Mouse (Mus musculus) embryonic facial prominence, embryonic 15.5 days (tissue): ENCODE results near the gene Ell. TPM values are rescaled to one million over a fixed set of nuclear protein-coding genes. Genes with fewer than 3 reads are reported as not detected.

ENCODE experiments used
- ATAC-seq: fragments of 200-750 bp; cut with Nextera tagmentation; 2 replicates; pipeline ENCODE4 v1.8.0; 2017; ENCODE audit warnings: low read depth, moderate TSS enrichment; ENCODE audit not compliant: insufficient number of reproducible peaks, low FRiP score, low TSS enrichment
- H3K27ac ChIP-seq: fragments of 300-500 bp; sonication (generic); replicated peaks from 2 replicates; pipeline ENCODE4 v1.5.1; 2015; ENCODE audit warnings: mild to moderate bottlenecking, inconsistent platforms
- H3K27me3 ChIP-seq: fragments of 300-500 bp; sonication (generic); 2 replicates; pipeline ENCODE4 v1.6.1; 2015; ENCODE audit warnings: inconsistent platforms
- H3K36me3 ChIP-seq: fragments of 300-500 bp; sonication (generic); 2 replicates; pipeline ENCODE4 v1.6.1; 2015; ENCODE audit warnings: mild to moderate bottlenecking, inconsistent platforms
- H3K4me1 ChIP-seq: fragments of 300-500 bp; sonication (generic); 2 replicates; pipeline ENCODE4 v1.6.1; 2015; ENCODE audit warnings: inconsistent platforms
- H3K4me2 ChIP-seq: fragments of 300-500 bp; sonication (generic); replicated peaks from 2 replicates; pipeline ENCODE4 v1.6.1; 2015; ENCODE audit warnings: mild to moderate bottlenecking, inconsistent platforms
- H3K4me3 ChIP-seq: fragments of 300-500 bp; sonication (generic); replicated peaks from 2 replicates; pipeline ENCODE4 v1.5.1; 2015; ENCODE audit warnings: mild to moderate bottlenecking, inconsistent platforms
- H3K9ac ChIP-seq: fragments of 300-500 bp; sonication (generic); 2 replicates; pipeline ENCODE4 v1.6.1; 2015; ENCODE audit warnings: inconsistent platforms
- H3K9me3 ChIP-seq: fragments of 300-500 bp; sonication (generic); replicated peaks from 2 replicates; pipeline ENCODE4 v1.6.1; 2016; ENCODE audit warnings: inconsistent platforms
- WGBS: fragments of 180-500 bp; shearing (Covaris S2); methylation state at CpG from one replicate; pipeline ENCODE4 v1.1.7; 2015; 5-methylcytosine and 5-hydroxymethylcytosine counted together
- polyA plus RNA-seq: library from polyadenylated mRNA; unstranded; fragments of >200 nt; fragmentation: Nextera tagmentation; extraction: Ambion mirVana; gene quantifications from 2 replicates; pipeline ENCODE4 v1.2.1, GENCODE M21; 2015

Gene Ell
- polyA plus RNA-seq, 1 experiment from 2014 or later, result 22.7 TPM

DNA sequence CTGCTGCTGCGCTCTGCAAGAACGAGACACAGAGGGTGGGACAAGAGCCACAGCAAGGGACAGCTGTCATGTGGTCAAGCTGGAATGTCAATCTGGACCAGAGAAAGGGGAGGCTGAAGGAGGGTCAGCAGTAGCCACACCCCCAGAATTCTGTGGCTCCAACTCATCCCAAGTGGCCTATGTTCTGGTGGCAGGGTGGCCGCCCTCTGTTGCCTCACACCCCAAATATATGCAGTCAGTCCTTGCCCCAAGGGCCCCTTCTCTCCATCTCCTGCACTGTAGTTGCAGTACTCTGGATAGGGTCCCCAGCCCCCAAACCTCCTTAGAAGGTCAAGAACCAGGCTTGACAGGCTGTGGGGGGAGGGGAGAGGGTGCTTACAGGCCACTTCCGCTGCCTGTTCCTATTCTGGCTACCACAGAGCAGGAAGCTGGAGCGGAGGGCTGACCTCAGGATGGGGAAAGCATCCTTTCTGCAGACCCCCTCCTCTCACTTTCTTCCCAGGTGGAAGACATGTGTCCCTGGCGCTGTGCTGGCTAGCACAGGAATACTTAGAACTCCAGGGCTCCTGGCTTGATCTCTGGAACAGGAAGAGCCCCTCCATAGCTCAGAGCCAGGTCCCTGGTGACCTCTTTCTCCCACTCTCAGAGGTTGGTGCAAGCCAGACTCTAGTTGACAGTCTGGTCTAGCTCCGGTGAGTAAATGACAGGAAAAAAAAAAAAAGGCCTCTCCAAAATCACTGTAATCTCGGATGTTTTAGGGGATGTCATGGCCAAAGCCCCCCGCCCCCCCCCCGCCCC lies 61.4 kb downstream of the Ell start:
- no peak overlapping the region for H3K4me3 ChIP-seq
- no peak overlapping the region for H3K9ac ChIP-seq
- ATAC-seq, result no peak
- H3K27me3 ChIP-seq, result no peaks in the 10 kb centered on the region
- 31% methylated on average over 10 of the region's 10 CpGs for WGBS
- peaks cover 56% of the 10 kb centered on the region for H3K4me1 ChIP-seq
- H3K9me3 ChIP-seq, result no peaks in the 10 kb centered on the region
- H3K36me3 ChIP-seq, result peaks cover 26% of the 10 kb centered on the region
- peak overlapping the region; percentile 47 for H3K4me2 ChIP-seq
- H3K27ac ChIP-seq, result peak overlapping the region; percentile 39; the same call in 1 of the 2 replicates

DNA sequence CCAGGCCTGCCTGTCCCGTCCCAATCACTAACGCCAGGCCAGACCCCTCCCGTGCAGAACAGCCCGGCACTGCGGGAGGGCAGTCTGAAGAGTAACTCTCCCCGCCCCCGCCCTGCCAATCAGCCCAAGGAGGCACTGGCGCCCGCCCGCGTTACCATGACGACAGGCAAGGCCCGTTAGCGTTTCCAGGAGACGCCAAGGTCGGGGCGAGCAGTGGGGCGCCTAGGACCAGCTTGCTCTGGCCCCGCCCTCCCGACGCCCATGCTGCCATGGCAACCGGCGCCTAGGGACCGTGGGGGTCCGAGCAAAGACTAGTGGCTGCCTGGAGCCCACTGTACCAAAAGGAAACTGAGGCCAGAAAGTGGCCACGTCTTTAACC lies 62.0 kb downstream of the Ell start:
- Histone ChIP-seq H3K27ac (0 out of 2 replicates have a peak overlapping the region, but pooled peaks have one; percentile 39), H3K4me2 (peak overlapping the region; percentile 47), H3K9me3 (no peaks in the 10 kb centered on the region), H3K4me1 (peaks cover 58% of the 10 kb centered on the region), H3K9ac (no peak overlapping the region), H3K27me3 (no peaks in the 10 kb centered on the region), H3K36me3 (peaks cover 20% of the 10 kb centered on the region), H3K4me3 (peak overlapping the region; percentile 23)
- 2% methylated on average over 26 of the region's 26 CpGs for WGBS
- 0 out of 2 replicates have a peak, but pooled peaks have one; percentile 25 for ATAC-seq

DNA sequence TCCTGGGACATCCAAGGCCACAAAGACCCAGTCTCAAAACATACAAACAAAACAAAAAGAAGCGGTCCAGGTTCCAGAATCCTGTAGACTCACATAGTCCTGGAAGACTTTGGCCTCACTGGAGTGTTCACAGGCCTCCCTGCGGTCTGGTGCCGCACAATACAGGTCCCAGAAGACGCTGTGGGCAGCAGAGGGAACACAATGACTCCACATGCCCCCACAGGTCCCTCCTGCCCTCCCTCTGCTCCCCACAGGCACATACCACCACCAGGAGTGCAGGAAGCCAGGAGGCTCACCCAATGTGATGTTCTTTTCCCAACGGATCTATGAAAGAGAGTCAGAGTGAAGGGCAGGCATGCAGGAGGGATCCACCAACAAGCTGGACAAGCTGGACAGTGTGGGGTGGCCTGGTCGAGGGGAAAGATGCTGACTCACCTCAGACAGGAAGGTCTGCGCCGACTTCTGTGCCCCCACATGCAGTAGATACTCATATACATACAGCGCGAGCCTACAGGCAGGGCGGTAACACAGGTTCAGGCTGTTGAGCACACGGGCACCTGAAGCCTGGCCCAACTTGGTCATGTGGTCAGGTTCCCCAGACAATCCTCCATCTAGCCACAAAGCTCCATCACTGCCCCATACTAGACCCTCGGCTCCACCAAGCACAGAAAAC lies 63.0 kb downstream of the Ell start:
- 93% methylated on average over 13 of the region's 13 CpGs for WGBS
- H3K9me3 ChIP-seq, result no peaks in the 10 kb centered on the region
- no peaks in the 10 kb centered on the region for H3K27me3 ChIP-seq
- no peak overlapping the region for H3K4me2 ChIP-seq
- H3K36me3 ChIP-seq, result peaks cover 14% of the 10 kb centered on the region; the same call in 1 of the 2 replicates
- no peak overlapping the region for H3K9ac ChIP-seq
- H3K4me1 ChIP-seq, result peaks cover 58% of the 10 kb centered on the region
- no peak overlapping the region for H3K27ac ChIP-seq
- no peak overlapping the region for H3K4me3 ChIP-seq
- ATAC-seq, result no peak

DNA sequence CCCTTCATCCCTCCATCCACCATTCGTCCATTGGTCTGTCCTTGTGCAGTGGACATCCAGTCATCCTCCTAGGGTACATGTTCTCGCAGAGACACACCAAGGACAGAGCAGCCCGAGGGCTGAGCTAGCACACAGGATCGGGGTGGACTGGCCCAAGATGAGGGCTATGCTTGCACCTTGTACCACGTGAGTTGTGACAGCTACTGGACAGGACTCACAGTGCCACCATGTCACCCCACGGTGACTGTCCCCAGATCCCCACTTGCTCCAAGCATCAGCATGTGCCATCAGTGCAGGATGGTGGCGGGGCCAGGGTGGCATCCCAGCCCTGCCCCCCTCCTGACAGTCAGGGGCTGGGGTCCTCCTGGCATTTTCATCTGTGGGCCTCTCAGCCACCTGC lies 65.3 kb downstream of the Ell start:
- peaks cover 58% of the 10 kb centered on the region for H3K4me1 ChIP-seq
- no peak overlapping the region for H3K9ac ChIP-seq
- 87% methylated on average over 7 of the region's 7 CpGs for WGBS

DNA sequence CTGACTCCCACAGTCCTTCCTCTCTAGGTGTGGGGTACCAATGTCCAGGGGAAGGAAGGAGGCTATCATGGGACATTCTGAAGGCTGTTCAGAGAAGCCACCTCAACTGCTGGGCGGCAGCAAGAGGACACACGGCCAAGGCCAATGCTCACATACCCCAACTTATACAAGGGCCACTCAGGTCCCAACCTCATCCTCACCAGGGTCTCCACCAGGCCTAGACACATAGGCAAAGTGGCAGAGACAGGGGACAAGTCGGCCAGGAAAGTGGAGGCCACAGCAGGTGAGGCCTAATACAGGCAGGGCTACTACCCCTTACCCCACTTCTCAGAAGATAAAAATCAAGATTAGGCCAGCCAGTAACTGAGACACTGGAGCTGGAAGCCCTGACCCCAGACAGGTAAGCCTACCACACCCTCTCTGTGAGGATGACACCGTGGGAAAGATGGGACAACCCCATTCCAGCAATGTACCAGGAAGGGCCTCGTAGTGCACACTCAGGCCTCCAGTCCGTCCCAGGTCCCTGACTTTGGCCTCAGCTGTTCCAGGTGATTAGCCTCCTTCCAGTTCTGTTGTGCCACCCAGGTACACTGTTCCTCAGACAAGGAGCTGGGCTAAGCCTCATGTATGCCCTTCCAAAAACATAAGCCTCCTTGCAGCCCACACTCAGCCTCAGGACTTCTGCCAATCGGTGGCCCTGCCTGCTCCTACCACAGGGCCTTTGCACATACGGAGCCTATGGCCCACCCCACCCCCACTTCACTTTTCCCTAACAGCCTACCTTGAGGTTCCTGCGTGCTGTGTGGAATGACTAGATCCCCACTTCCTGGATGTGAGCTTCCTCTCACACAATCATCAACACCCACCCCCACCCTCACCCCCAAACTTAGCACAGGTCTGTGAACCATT lies 66.9 kb downstream of the Ell start:
- ATAC-seq, result no peak
- Histone ChIP-seq H3K27me3 (no peaks in the 10 kb centered on the region), H3K4me2 (peak overlapping the region; percentile 95; the same call in 1 of the 2 replicates), H3K27ac (no peak overlapping the region), H3K9ac (no peak overlapping the region), H3K36me3 (peaks cover 14% of the 10 kb centered on the region; the same call in 1 of the 2 replicates), H3K4me1 (peaks cover 61% of the 10 kb centered on the region), H3K4me3 (peak overlapping the region; percentile 87; the same call in 1 of the 2 replicates), H3K9me3 (no peaks in the 10 kb centered on the region)
- WGBS, result 77% methylated on average over 9 of the region's 9 CpGs

More for the DNA sequence above, 65.3 kb downstream of the Ell start:
- no peak for ATAC-seq
- no peaks in the 10 kb centered on the region for H3K9me3 ChIP-seq
- H3K36me3 ChIP-seq, result peaks cover 14% of the 10 kb centered on the region; the same call in 1 of the 2 replicates
- H3K4me3 ChIP-seq, result no peak overlapping the region
- H3K4me2 ChIP-seq, result no peak overlapping the region
- H3K27me3 ChIP-seq, result no peaks in the 10 kb centered on the region
- H3K27ac ChIP-seq, result no peak overlapping the region

DNA sequence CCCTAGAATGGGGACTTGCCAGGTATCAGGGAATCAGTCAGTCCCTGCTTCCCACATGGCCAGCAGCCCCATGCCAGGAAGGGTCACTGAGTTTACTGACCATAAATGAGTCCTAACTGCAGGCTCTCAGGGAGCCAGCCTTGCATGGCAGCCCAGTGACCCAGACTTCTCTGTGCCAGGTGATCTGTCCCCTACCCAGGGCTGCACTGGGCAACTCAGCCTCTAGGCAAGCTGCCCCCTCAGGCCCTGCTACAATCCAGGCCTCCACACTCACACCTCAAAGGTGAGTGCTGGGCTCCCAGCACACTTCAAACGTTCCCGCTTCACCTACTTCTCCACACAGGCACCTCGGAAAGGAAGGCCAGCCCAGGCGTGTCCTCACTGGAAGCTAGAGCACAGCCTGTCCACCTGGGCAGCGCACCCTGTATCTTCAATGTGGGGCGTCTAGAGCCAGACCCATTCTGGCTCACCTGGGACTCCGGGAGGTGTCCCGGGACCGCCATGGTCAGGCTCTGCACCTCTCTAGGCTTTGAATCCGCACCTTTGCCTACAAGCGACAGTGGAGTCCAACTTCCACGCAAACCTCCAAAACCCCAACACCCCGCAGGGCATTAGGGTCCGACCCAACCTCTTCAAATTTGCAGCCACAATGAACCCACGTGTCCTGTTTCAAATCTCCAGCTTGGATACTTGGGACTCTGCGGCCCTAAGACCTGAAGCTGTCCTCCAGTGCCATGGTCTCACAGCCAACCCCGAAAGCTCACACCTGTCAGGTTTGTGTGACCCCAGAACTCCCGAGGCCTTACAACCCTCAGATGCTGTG lies 67.7 kb downstream of the Ell start:
- WGBS, result 57% methylated on average over 18 of the region's 18 CpGs
- Histone ChIP-seq H3K4me2 (peak overlapping the region; percentile 95), H3K27ac (no peak overlapping the region), H3K4me1 (peaks cover 64% of the 10 kb centered on the region), H3K9me3 (no peaks in the 10 kb centered on the region), H3K36me3 (peaks cover 10% of the 10 kb centered on the region; the same call in 1 of the 2 replicates), H3K9ac (peak overlapping the region; percentile 82; the same call in 1 of the 2 replicates), H3K4me3 (peak overlapping the region; percentile 87), H3K27me3 (no peaks in the 10 kb centered on the region)
- no peak for ATAC-seq

DNA sequence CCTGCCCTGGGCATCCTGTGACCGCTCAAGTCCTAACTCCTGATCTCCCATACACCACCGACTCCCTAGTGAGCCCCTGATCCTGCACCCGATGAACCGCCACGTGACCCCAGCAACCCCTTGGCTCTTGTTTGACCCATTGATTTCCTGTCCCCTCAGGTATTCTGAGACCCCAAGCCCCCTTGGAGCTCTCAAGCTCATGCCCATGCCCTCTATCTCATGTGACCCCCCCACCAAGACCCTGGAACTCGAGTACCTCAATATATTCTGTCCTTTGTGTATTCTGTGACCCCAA lies 68.3 kb downstream of the Ell start:
- peaks cover 64% of the 10 kb centered on the region for H3K4me1 ChIP-seq
- H3K9ac ChIP-seq, result peak overlapping the region; percentile 82
- peak overlapping the region; percentile 87 for H3K4me3 ChIP-seq
- no peaks in the 10 kb centered on the region for H3K9me3 ChIP-seq
- ATAC-seq, result no peak
- 20% methylated on average over 6 of the region's 6 CpGs for whole genome bisulfite sequencing
- H3K27me3 ChIP-seq, result no peaks in the 10 kb centered on the region
- H3K36me3 ChIP-seq, result peaks cover 4% of the 10 kb centered on the region; the same call in 1 of the 2 replicates
- peak overlapping the region; percentile 95 for H3K4me2 ChIP-seq
- peak overlapping the region; percentile 98 for H3K27ac ChIP-seq

DNA sequence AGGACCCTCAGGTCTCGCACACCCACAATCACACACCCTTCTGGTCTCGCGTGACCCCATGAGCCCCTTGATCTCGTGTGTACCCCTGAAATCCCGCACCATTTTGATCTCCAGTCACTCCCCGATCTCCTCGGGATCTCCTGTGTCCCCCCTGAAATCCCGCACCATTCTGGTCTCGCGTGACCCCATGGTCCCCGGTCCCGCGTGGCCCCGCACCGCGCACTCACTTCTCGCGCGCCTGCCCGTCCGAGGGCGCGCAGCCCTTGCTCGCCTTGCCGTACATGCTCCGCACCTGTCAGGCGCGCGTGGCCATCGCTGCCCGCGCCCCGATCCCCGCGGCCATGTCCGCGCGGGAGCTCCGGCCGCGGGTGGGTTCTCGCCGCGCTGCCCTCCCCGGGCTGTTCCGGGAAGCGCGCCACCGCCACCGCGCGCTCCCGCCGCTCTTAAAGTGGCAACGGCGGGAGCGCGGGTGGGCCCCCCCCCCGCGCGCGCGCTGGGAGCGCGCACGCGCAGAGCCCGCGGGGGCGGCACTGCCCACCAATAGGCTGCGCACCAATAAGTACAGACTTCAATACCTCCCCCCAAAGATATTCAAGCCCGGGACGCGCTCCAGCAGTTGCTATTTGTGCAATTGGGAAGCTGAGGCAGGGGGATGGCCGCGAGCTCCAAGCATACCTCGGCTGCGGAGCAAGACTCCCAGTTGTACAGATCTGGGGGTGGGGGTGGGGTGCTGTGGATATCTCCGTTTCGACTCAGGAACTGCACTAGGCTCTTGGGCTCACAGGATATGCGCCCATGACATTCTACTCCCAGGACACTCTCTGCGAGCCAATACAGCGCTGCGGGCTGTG lies 68.9 kb downstream of the Ell start:
- Histone ChIP-seq H3K4me2 (peak overlapping the region; percentile 95), H3K27me3 (no peaks in the 10 kb centered on the region), H3K4me3 (peak overlapping the region; percentile 87), H3K9me3 (no peaks in the 10 kb centered on the region), H3K27ac (peak overlapping the region; percentile 98), H3K9ac (peak overlapping the region; percentile 82), H3K36me3 (no peaks in the 10 kb centered on the region), H3K4me1 (peaks cover 64% of the 10 kb centered on the region)
- 1% methylated on average over 84 of the region's 84 CpGs for WGBS
- ATAC-seq, result no peak

DNA sequence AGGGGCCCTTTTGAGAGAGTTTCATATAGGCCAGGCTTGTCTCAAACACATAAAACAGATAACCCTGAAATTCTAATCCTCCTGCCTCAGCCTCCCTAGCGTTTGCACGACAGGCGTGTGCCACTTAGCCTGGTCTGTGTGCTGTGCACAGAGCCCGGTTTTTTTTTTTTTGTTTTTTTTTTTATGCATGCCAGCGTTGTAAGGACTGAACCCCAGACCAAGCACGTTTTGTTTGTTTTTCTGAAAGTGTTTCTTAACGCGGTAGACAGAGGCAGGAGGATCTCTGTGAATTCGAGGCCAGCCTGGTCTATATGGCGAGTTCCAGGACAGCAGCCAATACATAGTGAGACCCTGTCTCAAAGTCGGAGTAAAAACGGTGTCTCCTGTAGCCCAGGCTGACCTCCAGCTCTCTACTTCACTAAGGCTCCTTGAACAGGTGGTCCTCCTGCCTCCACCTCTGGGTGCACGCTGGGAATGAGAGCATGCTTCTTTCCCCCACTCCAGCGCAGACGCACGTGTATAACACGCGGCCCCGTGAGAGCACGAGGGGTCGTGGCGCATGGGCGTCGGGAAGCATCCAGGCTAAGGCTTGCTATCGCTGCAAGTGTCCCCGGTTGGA lies 69.6 kb downstream of the Ell start, which contains the start of gene Ssbp4:
TSS of gene Ssbp4 (minus strand) at position 124 of the 619 bp plus-strand sequence.
- WGBS, result 3% methylated on average over 26 of the region's 26 CpGs
- Histone ChIP-seq H3K36me3 (no peaks in the 10 kb centered on the region), H3K4me2 (peak within 1 kb of the TSS; percentile 95), H3K27me3 (no peaks in the 10 kb centered on the region), H3K4me3 (peak within 1 kb of the TSS; percentile 87), H3K9ac (peak within 1 kb of the TSS; percentile 82), H3K9me3 (no peaks in the 10 kb centered on the region), H3K27ac (peak within 1 kb of the TSS; percentile 98), H3K4me1 (peaks cover 64% of the 10 kb centered on the region)
- no peak for ATAC-seq
